Mouse (Mus musculus): Measurements from ENCODE around the gene St14. TPM values are rescaled to one million over a fixed set of nuclear protein-coding genes. Genes with fewer than 3 reads are reported as not detected.

The St14 gene
- polyA plus RNA-seq, 1 experiment from 2014 or later, result 58.3 TPM

- no peak for ATAC-seq (ENCODE audit: low read depth)
- H3K4me1 ChIP-seq (replicated peaks; ENCODE audit: control insufficient read depth, insufficient read depth, low read length), result no peaks in the 10 kb centered on the region
- no peaks in the 10 kb centered on the region for H3K36me3 ChIP-seq (ENCODE audit: control insufficient read depth, insufficient read depth, low read length)
- H3K27ac ChIP-seq (ENCODE audit: low read length), result no peak overlapping the region
- no peaks in the 10 kb centered on the region for H3K9me3 ChIP-seq (ENCODE audit: control insufficient read depth, low read length)
- no peaks in the 10 kb centered on the region for H3K27me3 ChIP-seq (ENCODE audit: control insufficient read depth, insufficient read depth, low read depth, low read length)
- H3K4me2 ChIP-seq (ENCODE audit: low read depth, low read length), result no peak overlapping the region
- 77% methylated on average over 26 of the region's 29 CpGs for WGBS
- no peak overlapping the region for H3K4me3 ChIP-seq (ENCODE audit: low read length)
- no peak overlapping the region for H3K9ac ChIP-seq (ENCODE audit: low read length)
These were observed 41.3 kb downstream of the St14 start for GRCm38 (mm10) chr9:31090081-31091023.

DNA sequence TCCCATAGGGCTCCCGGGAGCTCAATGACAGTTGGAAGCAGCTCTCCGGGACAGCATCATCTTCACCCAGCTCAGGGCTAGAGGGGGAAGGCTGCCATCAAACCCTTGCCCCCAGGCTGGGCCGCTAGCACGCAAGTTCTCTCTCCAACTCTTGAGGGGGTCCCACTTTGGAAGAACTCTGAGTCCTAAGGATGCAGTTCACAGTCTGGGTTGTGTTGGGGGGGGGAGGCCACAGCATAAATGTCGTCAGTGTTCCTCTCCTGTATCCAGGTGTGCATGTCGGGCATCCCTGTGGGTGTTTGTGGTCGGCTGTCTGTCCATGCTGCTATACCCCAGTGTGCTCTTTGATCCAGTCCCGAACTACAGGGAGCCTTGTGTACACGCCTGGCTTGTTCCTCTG is 42.1 kb downstream of the St14 start:
- no peak overlapping the region for H3K4me3 ChIP-seq (ENCODE audit: low read length)
- H3K36me3 ChIP-seq (ENCODE audit: control insufficient read depth, insufficient read depth, low read length), result no peaks in the 10 kb centered on the region
- WGBS, result 86% methylated on average over 9 of the region's 9 CpGs
- no peaks in the 10 kb centered on the region for H3K4me1 ChIP-seq (replicated peaks; ENCODE audit: control insufficient read depth, insufficient read depth, low read length)
- H3K9ac ChIP-seq (ENCODE audit: low read length), result no peak overlapping the region
- H3K27me3 ChIP-seq (ENCODE audit: control insufficient read depth, insufficient read depth, low read depth, low read length), result no peaks in the 10 kb centered on the region
- ATAC-seq (ENCODE audit: low read depth), result no peak
- H3K27ac ChIP-seq (ENCODE audit: low read length), result no peak overlapping the region
- no peak overlapping the region for H3K4me2 ChIP-seq (ENCODE audit: low read depth, low read length)
- H3K9me3 ChIP-seq (ENCODE audit: control insufficient read depth, low read length), result no peaks in the 10 kb centered on the region

GRCm38 (mm10) chr9:31088883-31089282 is 42.8 kb downstream of the St14 start:
- Histone ChIP-seq H3K36me3 (ENCODE audit: control insufficient read depth, insufficient read depth, low read length) (no peaks in the 10 kb centered on the region), H3K27me3 (ENCODE audit: control insufficient read depth, insufficient read depth, low read depth, low read length) (no peaks in the 10 kb centered on the region), H3K9me3 (ENCODE audit: control insufficient read depth, low read length) (no peaks in the 10 kb centered on the region), H3K4me3 (ENCODE audit: low read length) (no peak overlapping the region), H3K9ac (ENCODE audit: low read length) (no peak overlapping the region), H3K27ac (ENCODE audit: low read length) (no peak overlapping the region), H3K4me1 (replicated peaks; ENCODE audit: control insufficient read depth, insufficient read depth, low read length) (no peaks in the 10 kb centered on the region), H3K4me2 (ENCODE audit: low read depth, low read length) (no peak overlapping the region)
- WGBS, result 69% methylated on average over 4 of the region's 4 CpGs
- no peak for ATAC-seq (ENCODE audit: low read depth)

- no peak overlapping the region for H3K27ac ChIP-seq (ENCODE audit: low read length)
- no peaks in the 10 kb centered on the region for H3K27me3 ChIP-seq (ENCODE audit: control insufficient read depth, insufficient read depth, low read depth, low read length)
- ATAC-seq (ENCODE audit: low read depth), result no peak
- H3K4me2 ChIP-seq (ENCODE audit: low read depth, low read length), result no peak overlapping the region
- H3K4me3 ChIP-seq (ENCODE audit: low read length), result no peak overlapping the region
- no peak overlapping the region for H3K9ac ChIP-seq (ENCODE audit: low read length)
- 52% methylated on average over 3 of the region's 3 CpGs for WGBS
- H3K9me3 ChIP-seq (ENCODE audit: control insufficient read depth, low read length), result no peaks in the 10 kb centered on the region
- no peaks in the 10 kb centered on the region for H3K36me3 ChIP-seq (ENCODE audit: control insufficient read depth, insufficient read depth, low read length)
- H3K4me1 ChIP-seq (replicated peaks; ENCODE audit: control insufficient read depth, insufficient read depth, low read length), result no peaks in the 10 kb centered on the region
These were observed 43.5 kb downstream of the St14 start for GRCm38 (mm10) chr9:31088116-31088515.

DNA sequence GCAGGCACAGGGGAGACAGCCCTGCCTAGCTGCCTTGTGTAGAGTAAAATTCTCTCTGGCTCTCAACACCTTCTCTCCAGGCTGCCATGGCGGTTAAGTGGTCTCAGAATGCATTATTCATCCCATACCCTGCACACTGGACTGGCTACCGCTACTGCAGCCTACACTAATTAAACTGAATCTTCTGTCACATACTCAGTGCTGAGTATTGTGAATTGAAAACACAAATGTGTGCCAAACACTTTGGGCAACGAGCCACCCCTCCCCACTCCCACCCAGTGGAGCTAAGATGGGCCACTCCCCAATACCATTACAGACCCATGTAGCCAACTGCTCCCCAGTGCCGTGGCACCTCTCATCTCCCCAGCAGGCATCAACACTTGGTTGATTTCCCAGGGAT is 44.2 kb downstream of the St14 start:
- Histone ChIP-seq H3K4me1 (replicated peaks; ENCODE audit: control insufficient read depth, insufficient read depth, low read length) (no peaks in the 10 kb centered on the region), H3K36me3 (ENCODE audit: control insufficient read depth, insufficient read depth, low read length) (no peaks in the 10 kb centered on the region), H3K27ac (ENCODE audit: low read length) (no peak overlapping the region), H3K27me3 (ENCODE audit: control insufficient read depth, insufficient read depth, low read depth, low read length) (no peaks in the 10 kb centered on the region), H3K4me2 (ENCODE audit: low read depth, low read length) (no peak overlapping the region), H3K4me3 (ENCODE audit: low read length) (no peak overlapping the region), H3K9me3 (ENCODE audit: control insufficient read depth, low read length) (no peaks in the 10 kb centered on the region), H3K9ac (ENCODE audit: low read length) (no peak overlapping the region)
- 75% methylated on average over 4 of the region's 4 CpGs for WGBS
- ATAC-seq (ENCODE audit: low read depth), result no peak

DNA sequence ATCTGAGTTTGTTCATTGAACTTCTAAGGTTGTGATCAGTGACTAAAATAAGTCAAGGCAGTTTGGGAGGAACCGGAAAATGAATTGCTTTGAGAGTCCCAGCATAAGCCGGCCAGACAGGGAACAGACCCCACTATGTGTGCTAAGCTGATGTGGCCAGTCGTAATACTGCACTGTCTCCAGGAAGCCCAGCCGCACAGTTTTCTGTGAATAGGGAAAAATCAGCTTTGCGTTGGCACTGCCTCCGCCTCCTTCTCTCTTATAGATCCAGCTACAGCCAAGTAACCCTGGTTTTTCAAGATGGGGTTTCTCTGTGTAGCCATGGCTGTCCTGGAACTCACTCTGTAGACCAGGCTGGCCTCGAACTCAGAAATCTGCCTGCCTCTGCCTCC is 44.9 kb downstream of the St14 start:
- ATAC-seq (ENCODE audit: low read depth), result no peak
- WGBS, result 74% methylated on average over 7 of the region's 7 CpGs
- no peak overlapping the region for H3K4me2 ChIP-seq (ENCODE audit: low read depth, low read length)
- no peaks in the 10 kb centered on the region for H3K9me3 ChIP-seq (ENCODE audit: control insufficient read depth, low read length)
- H3K27me3 ChIP-seq (ENCODE audit: control insufficient read depth, insufficient read depth, low read depth, low read length), result no peaks in the 10 kb centered on the region
- no peaks in the 10 kb centered on the region for H3K36me3 ChIP-seq (ENCODE audit: control insufficient read depth, insufficient read depth, low read length)
- H3K4me3 ChIP-seq (ENCODE audit: low read length), result no peak overlapping the region
- H3K4me1 ChIP-seq (replicated peaks; ENCODE audit: control insufficient read depth, insufficient read depth, low read length), result no peaks in the 10 kb centered on the region; the same call in 1 of the 2 replicates
- no peak overlapping the region for H3K9ac ChIP-seq (ENCODE audit: low read length)
- H3K27ac ChIP-seq (ENCODE audit: low read length), result no peak overlapping the region

DNA sequence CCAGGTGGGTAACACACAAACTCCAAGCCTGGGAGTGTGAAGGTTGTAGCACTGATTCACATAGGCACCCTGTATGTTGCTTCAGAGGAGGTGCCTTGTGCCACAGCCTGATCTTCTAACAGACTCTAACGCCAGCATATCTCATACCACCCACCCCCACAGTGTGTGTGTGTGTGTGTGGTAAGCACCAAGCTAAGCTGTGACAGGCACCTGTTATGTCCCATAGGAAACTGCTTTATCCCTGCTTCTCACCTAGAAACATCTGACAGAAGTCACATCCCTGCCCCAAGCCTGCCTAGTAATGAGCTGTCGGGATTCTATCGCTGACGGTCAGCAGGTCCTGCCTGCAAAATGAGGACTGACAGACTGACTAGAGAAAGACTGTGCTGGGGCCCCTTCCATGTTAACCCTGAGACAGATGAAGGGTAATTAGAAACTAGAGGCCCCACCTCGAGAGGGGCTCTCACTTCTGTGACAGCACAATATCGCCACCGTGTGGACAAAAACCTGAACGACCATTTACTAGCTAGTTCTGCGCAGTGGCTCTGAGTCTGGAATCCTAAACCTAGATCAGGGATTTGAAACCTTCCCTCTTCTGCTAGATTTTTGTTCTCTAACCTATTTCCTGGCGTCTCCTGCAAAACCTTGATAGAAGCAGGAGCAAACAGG is 45.4 kb downstream of the St14 start:
- no peaks in the 10 kb centered on the region for H3K9me3 ChIP-seq (ENCODE audit: control insufficient read depth, low read length)
- 11% methylated on average over 10 of the region's 10 CpGs for WGBS
- H3K27ac ChIP-seq (ENCODE audit: low read length), result no peak overlapping the region
- no peaks in the 10 kb centered on the region for H3K27me3 ChIP-seq (ENCODE audit: control insufficient read depth, insufficient read depth, low read depth, low read length)
- H3K36me3 ChIP-seq (ENCODE audit: control insufficient read depth, insufficient read depth, low read length), result no peaks in the 10 kb centered on the region
- H3K9ac ChIP-seq (ENCODE audit: low read length), result no peak overlapping the region
- no peak; the same call in 1 of the 2 replicates for ATAC-seq (ENCODE audit: low read depth)
- no peak overlapping the region for H3K4me2 ChIP-seq (ENCODE audit: low read depth, low read length)
- no peak overlapping the region for H3K4me3 ChIP-seq (ENCODE audit: low read length)
- no peaks in the 10 kb centered on the region; the same call in 1 of the 2 replicates for H3K4me1 ChIP-seq (replicated peaks; ENCODE audit: control insufficient read depth, insufficient read depth, low read length)

DNA sequence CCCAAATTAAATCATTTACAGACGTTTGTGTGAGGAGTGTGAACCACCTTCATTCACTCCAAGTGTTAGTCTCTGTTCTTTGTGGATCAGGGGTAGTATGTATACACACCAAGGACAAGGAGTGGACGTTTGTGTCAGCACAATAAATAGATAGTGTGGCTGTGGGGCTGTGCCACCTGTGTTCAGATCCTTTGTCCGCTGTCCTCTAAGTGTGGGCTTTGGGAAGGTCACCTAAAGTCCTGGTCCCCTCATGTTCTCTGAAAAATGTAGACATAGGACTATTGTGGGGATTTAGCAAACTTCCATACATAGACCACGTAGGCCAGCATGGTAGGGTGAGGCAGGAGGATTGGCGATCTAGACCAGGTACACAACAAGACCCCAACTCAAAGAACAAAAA is 46.1 kb downstream of the St14 start:
- Histone ChIP-seq H3K9me3 (ENCODE audit: control insufficient read depth, low read length) (no peaks in the 10 kb centered on the region), H3K27ac (ENCODE audit: low read length) (no peak overlapping the region), H3K27me3 (ENCODE audit: control insufficient read depth, insufficient read depth, low read depth, low read length) (no peaks in the 10 kb centered on the region), H3K4me1 (replicated peaks; ENCODE audit: control insufficient read depth, insufficient read depth, low read length) (no peaks in the 10 kb centered on the region; the same call in 1 of the 2 replicates), H3K36me3 (ENCODE audit: control insufficient read depth, insufficient read depth, low read length) (no peaks in the 10 kb centered on the region), H3K9ac (ENCODE audit: low read length) (no peak overlapping the region), H3K4me2 (ENCODE audit: low read depth, low read length) (no peak overlapping the region), H3K4me3 (ENCODE audit: low read length) (no peak overlapping the region)
- no peak for ATAC-seq (ENCODE audit: low read depth)
- 74% methylated on average over 5 of the region's 5 CpGs for WGBS

DNA sequence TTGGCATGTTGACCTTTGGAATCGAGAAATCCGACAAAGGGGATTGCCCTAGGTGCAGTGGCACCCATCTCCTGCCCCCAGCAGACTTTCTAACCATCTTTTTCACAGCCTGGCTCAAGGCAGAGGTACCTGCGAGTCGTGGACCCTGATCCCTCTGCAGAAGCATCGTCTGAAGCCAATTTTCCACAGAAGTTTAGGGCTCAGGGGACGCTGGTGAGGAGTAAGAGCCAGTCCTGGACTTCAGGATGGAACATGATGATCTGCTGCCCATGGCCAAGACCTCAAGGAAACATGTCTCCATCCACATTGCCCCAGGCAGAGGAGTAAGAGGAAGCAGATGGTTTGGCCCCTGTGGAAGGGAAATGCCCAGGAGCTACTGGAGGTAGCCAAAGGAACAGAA is 48.9 kb downstream of the St14 start:
- Histone ChIP-seq H3K36me3 (ENCODE audit: control insufficient read depth, insufficient read depth, low read length) (no peaks in the 10 kb centered on the region), H3K4me1 (replicated peaks; ENCODE audit: control insufficient read depth, insufficient read depth, low read length) (peaks cover 3% of the 10 kb centered on the region; the same call in 1 of the 2 replicates), H3K27ac (ENCODE audit: low read length) (no peak overlapping the region), H3K9ac (ENCODE audit: low read length) (no peak overlapping the region), H3K9me3 (ENCODE audit: control insufficient read depth, low read length) (no peaks in the 10 kb centered on the region), H3K27me3 (ENCODE audit: control insufficient read depth, insufficient read depth, low read depth, low read length) (no peaks in the 10 kb centered on the region), H3K4me3 (ENCODE audit: low read length) (no peak overlapping the region), H3K4me2 (ENCODE audit: low read depth, low read length) (no peak overlapping the region)
- 73% methylated on average over 6 of the region's 6 CpGs for WGBS
- ATAC-seq (ENCODE audit: low read depth), result no peak

Data from lung, embryonic 16.5 days (tissue).